Mouse (Mus musculus) thymus, postnatal 14 days (tissue): ENCODE measurements at regions not wholly inside any gene's neighbourhood (a gene's known extent, or its start where the extent isn't known, plus 50 kb on each side); places are given as distances from the start of the nearest gene placed in this dataset.

ENCODE experiments used
- DNase-seq: peaks from one replicate; pipeline ENCODE4 v3.0.0; 2021

DNA sequence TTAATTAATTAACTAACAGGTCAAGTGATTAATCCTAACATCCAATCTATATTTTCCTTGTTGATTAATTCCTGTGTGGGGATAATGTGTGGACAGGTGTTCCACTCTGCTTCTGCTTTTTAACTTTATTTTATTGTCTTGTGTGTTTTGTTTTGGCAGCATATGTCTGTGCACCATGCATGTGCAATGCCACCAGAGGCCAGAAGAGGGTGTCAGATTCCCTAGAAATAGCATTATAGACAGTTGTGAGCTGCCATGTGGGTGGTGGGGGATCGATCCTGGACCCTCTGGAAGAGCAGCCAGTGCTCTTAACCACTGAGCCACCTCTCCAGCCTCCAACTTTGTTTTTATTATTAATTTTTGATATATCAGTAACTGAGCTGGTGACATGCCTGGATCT, 65.6 kb downstream of the En1 start:
- DNase-seq, result no peak

DNA sequence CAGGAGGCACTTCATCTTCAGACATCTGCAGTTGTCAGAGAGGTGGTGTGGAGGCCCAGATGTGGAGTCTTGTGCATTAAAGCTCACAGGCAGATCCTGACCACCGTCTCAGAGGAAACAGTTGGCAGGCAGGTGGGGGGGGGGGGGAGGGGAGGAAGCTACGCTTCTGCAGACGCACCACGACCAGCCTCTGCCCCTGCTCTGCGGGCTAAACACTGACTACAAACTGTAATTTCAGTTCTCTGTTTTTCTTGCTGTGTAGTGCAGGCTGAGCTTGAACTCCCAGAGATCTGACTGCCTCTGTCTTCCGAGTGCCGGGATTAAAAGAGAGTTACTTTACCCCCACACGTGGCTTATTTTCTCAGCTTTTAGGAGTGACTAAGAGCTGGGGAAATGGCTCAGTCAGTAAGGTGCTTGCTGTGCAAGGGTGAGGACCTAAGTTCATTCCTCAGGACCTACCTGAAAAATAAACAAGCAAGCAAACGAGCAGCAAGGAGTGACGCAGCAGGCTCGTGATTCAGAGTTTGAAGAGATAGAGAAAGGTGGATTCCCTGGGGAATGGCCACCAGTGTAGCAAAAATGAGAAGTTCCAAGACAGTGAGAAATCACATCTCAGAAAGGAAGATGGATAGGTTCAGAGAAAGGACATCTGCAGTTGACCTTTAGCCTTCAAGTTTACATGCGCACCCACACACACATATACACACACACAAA, 81.5 kb downstream of the En1 start:
- DNase-seq, result peak; percentile 7

DNA sequence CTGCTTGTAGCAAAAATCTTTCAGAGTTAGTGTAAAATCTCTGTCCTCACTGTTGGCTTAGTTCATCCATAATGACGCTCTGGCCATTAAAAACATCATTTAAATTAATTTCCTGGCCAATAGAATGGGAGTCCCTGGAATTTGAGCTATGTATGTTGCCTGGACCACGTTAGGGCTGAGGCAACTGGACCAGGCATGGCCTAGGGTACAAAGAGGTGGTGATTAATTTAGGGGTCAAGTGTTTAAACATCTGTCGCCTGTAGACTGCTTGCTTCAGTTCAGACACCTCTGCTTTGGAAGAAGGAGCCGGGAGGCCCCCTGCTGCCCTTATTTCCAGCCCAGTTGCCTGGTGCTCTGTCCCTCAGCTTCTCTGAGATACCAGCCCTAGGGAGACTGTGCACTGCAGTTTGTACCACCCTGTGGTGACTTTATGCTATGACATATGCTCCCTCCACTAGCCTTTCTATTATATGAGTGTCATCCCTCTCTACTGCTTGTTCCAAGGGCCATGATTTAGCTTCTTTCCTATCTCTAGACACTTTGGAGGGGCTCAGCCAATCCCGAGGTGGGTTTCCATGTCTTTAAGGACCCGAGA, 83.5 kb downstream of the En1 start:
- peak; percentile 5 for DNase-seq

DNA sequence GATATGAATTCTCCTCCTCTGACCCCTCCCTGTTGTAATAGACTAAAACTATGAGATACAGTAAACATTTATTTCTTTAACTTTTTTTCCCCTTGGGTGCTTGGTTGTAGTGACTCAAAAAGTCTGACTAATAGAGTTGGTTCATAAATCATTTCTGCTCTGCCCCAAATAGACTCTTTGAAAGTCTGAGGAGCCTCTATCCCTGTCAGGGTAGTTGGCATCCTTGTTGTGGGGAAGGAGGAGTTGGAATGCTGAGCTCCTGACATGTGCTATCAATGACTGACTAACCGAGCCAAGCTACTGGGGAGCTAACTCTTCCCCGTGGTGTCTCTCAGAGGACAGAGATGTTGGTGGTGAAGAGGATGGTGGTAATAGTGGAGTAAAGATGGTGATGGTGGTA, 89.4 kb downstream of the En1 start:
- no peak for DNase-seq

DNA sequence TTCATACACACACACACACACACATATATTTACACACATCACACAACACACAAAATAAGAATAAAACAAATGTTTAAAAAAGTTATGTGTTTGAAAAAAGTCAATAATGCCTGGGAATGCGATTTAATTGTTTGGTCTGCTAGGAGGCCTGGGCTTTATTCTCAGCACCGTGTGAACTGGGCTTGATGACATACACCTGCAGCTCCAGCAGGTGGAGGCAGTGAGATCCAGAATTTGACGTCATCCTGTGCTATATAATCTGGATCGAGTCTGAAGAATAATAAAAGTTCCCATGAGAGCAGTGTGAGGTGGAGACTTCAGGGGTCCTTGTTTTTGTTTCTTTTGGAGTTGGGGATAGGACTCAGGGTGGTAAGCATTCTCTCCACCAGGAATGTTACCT, 96.0 kb downstream of the En1 start:
- no peak for DNase-seq

DNA sequence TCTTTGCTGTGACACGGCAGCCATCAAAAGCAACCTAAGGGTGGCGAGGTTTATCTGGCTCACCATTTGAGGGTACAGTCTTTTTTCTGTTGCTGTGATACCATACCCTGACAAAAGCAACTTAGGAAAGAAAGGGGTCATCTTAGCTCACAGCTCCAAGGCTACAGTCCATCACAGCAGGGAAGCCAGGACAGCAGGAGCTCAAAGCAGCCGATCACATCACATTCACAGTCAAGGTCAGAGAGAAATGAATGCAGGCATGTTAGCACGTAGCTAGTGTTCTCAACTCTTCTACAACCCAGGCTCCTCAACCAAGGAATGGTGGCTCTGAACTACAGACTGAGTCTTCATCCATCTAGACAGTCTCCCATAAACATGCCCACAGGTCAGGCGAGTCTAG, 102.0 kb downstream of the En1 start:
- no peak for DNase-seq

DNA sequence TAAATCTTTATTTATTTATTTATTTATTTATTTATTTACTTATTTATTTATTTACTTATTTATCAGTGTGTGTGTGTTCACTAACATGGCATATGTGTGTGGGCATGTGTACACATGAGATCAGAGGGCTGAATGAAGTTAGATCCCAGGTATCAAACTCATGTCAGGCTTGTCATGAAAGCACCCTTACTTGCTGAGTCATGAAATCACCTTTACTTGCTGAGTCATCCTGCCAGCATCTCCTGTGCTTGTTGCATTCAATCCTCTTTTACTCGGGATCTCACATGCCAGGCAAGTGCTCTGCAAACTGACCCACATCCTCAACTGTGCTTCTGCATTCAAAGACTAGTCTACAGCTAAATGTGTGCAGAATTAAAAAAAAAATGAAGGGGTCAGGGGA, 103.8 kb downstream of the En1 start:
- DNase-seq, result no peak

DNA sequence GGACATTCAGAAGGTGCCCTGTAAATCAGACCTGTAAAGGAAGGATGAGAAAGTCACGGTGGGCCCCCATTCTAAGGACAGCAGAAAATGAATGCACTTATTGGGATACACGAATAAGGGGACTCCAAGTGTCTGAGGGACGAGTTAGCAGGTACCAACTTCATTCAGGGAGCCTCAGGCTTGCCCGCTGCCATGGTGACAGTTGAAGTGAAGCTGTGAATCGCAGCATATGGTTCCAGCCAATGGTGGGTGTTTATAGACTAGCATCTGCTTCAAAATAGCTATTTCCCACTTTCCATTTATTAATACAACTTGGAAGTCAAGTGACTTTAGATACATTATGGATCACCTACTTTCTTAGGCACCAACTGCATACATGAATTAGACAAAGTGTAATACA, 106.3 kb downstream of the En1 start:
- DNase-seq, result no peak

DNA sequence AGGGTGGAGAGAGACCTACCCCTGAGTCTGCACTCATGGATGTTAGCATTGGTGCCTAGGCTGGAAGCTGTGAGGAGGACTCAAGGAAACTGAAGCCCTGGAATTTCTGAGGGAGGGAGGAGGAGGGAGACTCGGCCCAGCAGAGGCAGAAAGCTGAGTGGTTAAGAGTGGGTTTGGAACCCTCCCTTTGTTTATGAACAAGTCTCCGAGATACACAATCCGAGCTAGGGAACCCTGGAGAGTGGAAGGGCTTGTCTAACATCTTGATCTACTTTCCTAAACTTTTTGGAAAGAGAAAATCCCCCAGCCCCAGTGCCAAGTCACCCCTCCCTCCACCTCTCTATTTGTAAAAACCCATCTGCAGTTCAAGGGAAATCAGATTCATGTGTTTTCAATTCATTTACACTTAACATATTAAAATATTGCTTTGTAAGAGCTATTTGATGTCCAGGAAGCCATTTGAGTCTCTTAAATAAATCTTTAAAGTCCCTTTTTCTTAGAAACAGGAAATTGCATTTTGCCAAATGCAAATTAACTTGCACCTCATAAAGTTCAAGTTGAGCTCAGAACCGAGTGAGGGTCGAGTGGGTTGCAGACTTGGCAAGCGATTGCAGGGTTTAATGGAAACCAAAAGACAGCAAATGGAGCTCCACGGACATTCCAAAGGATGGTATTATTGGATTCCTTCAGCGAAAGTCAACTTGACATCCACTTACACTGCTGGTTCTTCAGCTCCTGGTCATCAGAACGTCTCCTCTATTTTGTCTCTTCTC, 113.1 kb downstream of the En1 start:
- no peak for DNase-seq

DNA sequence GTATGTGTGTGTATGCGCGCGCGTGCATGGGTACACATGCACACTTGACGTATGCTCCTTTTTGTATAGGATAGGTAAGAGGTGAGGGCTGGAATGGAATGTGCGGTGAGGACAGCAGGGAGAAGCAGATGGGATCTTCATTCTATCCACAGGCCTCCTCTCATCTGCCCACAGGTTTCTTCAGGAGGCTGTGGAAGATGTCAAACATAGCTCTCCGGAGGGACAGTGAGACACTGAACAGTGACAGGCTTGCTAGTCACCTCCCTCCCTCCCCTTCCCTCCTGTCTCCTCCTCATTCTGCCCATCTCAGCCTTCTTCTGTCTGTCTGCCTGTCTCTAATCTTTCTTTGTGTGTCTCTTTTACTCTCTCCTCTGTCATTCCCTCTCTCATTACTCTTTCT, 124.6 kb downstream of the En1 start:
- DNase-seq, result no peak

DNA sequence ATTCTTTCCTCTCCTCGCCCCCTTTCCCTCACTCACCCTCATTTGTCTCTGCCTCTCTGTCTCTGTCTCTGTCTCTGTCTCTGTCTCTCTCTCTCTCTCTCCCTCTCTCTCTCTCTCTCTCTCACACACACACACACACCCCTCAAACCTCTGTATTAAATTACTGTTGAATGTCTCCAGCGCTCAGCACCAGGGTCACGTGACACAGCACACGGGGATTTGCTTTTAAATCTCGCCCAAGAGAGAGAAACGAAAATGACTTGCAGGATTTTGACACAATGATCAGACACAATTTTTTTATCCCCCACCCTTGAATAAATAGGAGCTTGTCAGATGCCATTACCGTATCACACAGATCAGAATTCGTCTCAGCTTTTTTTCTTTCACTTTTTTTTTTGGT, 125.2 kb downstream of the En1 start:
- DNase-seq, result no peak

DNA sequence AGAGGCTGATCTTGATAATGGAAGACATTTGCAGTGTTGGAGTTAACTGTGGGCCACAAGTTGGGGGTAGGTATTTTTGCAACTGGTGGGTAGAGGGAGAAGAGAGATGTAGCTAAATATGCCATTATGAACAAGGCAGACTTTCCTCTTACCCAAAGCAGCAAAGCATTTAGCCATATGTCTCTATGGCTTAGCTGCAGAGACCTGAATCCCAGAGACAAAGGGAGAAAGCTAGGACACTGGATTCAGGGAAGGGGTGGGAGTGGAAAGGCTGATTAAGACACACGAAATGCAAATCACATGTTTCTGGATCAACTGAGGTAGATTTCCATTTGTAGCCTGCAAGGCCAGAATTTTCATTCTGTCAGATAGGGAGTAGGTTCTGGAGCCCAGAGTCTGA, 129.8 kb downstream of the En1 start:
- DNase-seq, result no peak

DNA sequence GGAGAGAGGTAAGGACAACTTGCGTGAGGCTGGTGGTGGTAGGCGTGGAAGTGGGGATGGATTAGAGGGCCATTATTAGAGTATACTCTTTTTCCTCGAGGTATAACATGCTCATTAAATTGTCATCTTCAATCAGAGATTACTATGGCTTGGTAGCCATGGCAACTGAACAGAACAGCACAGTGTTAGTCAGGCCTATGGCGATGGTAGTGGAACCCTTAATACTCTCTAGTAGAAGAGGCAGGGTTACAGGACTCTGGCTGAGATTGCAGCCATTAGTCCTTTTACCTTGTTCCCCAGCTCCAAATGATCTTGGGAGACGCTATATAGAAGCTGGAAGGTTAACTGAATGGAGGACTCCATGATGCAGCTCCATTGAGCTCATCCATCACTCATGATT, 131.5 kb downstream of the En1 start:
- no peak for DNase-seq

DNA sequence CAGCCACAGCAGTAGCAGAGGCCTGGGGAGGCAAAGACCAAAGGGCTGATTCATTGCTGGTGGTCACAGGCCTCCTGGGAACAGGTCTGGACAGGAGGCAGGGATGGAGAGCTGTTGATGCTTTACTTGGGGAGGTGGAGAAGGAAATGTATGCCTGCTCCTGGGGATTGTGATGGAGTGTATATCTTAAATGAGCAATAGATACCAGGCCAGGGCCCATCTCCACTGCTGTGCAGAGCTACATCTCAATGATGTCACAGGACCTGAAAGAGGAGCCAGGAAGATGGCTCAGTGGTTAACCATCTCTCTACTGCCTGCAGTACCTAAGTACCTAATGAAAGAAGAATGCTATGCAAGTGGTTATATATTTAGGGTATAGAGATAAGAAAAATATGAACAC, 132.6 kb downstream of the En1 start:
- no peak for DNase-seq

DNA sequence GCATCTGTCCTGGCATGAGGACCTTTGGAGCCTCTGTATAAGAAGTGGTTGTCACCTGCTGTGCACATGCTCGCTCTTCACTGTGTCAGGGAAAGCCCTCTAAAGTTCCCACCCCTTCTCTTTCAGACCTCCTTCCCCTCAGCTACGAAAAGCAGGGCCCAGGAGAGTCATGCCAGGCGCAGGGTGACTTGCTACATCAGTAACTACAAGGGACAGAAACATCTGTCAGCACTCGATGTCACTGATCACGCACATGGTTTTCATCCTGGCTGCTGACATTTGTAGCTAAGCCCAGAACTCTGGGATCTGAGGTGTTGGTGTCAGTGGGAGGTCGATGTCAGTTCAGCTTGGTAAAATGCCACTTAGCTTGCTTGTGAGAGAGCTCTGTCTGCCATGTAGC, 137.3 kb downstream of the En1 start:
- DNase-seq, result no peak

DNA sequence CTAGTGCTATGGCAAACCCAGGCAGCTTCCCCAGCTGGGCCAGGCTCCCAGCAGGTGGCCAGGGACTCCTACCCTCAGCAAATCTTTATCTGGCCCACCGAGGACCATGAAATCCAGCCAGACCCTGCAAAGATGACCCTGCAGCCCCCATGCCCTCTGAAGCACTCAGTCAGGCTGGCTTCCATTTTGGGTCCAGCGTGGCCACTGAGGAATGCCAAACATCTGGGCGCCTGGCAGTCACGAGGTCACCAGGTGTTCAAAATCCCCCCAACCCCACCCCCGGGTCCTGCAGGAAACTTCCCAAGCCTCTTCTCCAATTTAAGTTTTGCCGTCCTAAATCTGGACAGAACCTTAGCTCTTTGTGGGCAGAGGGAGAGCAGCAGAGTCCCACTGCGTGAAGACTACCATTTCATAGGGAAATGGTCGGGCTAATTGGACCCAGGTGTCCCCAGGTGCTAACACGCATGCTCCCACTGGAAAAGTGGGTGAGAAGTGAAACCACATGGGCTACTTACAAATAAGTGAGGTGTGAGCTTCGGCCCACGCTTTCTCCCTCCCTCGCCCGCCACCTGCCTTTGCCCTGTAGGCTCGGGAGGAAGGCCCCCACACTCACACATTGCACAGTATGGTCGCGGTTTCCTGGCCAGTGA, 139.0 kb downstream of the En1 start:
- DNase-seq, result no peak

DNA sequence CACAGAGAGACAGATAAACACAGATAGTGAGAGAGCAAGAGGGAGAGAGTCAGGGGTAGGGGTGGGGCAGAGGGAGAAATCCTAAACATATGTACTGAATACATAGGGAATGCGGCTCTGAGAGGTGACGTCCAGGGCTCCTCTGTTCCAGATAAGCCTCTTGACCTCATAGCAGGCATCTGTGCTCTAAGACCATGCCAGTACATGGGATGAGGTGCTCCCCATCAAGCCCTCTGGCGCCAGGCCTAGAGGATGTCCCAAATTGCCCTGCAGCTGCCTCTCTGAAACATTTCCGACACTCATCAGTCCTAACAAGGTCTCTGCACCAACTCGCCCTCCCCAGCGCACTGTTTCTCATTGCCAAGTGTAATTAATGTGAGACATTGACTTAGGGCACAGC, 146.7 kb downstream of the En1 start:
- no peak for DNase-seq

DNA sequence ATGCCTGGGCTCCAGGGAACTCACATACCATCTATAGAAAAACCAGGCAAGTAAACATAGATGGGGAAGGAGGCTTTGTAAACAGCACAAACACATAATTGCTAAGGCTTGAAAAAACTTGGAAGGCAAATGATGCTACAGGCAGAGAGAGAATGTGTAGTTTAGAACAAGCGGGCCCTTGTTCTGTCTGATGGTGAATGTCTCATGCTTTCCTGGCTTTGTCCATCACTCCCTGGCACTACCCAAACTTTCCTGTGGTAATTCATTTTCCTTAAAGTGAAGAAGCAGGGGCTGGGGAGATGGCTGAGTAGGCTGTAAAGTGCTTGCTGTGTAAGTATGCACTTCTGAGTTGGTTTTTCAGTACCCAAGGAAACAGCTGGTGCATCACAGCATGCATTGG, 151.2 kb downstream of the En1 start:
- DNase-seq, result no peak

DNA sequence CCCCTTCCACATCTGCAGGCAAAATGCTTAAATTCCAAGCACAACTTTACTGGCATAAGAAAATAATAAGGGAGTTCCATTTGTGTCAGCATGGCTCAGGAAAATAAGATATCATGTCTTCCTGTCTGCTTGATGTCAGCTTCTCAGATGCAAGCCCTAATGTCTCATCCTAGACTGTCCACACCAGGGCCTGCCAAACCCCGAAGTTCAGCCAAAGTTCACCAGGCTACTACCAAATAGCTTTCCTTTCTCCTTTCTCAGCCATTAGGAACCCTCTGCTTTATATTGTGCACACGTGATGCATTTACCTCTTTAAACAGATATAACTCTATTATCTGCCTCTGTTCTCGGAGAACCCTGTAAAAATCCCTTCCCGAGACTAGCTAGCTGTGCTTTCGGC, 152.1 kb downstream of the En1 start:
- no peak for DNase-seq

DNA sequence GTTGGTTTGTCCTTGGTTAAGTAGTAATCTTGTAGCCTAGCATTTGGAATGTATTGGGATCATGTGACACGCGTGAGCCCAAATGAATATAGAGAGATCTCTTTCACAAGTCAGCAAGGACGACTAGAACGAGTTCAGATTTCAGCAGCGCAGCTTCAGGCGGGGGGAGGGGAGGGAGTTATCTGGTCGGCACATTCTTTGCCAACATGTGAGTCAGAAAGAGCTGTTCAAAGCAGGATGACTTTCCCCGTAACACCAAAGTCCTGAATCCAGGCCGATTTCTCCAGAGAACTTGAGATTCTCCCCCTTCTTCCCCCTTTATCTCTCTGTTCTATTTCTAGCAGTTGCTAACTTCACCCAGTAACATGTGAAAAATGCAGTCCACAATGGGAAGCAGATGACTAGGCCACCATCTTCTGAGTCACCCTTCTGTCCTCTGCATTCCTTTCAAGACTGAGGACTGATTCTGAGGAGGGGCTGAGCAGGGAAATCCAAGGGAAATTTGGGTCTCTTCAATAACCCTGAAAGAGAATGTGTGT, 155.1 kb downstream of the En1 start:
- no peak for DNase-seq

DNA sequence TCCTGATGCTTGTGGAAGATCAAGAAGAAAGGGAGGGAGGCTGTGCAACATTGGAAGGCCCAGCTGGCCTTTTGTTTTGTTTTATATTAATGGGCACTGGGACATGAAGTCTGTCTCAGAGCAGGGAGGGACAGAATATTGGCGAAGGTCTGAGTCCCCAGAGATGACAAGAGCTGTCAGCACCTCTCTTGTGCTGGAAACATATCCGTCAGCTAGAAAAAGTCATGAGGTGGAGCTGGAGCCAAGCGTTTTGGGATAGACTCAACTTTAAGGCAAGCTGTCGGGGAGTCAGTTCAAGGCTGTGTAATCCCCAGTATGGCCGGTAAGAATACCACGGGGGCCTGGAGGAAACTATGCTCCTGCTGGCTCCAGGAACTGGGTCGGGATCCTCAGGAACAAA, 156.0 kb downstream of the En1 start:
- DNase-seq, result no peak

DNA sequence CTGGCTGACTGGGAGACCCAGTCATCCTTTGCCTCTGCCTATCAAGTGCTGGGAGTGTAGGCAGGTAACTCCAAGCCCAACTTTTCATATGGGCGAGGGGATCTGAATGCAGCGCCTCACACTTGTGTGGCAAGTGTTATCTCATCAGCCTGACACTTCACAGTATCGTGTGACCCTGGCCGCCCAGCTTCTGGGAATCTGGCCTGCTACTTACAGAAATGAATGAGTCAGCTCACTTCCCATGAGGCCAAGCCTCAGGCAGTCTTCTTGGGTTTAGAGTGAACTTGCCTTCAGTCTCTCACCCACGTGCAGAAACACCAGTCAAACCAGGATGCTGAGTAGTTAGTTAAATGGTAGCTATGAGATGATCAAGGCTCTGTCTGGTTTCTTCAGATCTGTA, 156.5 kb downstream of the En1 start:
- DNase-seq, result no peak

DNA sequence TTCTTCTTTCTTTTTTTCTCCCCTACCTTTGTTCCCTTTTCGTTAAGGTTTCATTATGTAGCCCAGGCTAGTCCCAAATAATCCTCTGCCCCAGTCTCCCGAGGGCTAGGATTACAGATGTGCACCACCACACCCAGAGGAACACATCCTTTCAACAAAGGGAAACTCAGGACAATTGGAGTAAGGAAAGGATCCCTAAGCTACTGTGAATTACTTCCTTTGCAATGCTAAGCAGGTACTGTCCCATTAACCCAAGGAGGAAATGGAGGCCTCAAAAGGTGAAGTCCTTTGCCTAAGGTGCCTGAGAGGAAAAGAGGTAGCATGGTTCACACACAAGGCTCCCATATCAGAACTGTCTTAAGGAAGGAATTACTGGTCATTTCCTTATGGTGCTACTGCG, 157.2 kb downstream of the En1 start:
- no peak for DNase-seq

DNA sequence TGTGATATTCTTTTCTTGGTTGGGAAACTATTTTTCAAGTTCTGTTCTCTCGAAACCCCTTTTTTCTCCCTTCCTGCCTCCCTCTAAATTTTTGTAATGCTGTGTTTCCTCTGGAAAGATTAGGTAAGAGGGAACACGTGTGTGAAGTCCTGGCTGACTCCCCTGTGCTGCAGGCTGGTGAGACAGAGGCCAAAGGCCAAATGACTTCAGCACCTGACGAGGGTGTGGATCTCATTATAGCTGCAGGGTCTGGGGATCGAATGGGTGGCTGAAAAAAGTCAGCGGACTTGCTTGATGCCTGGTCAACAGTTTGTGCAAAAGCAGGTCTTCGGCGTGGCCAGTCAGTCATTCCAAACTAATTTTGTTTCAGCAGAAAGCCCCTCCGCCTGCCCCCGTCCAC, 159.1 kb downstream of the En1 start:
- no peak for DNase-seq
